12 mouse cellular contexts compared by ENCODE assay signal in genomic region chr10:58354561-58354960, GRCm38 (mm10). TPM values are rescaled to one million over a fixed set of nuclear protein-coding genes. Genes with fewer than 3 reads are reported as not detected.
DNase-seq lines count a peak whose midpoint lies in the region; ATAC-seq lines count a peak whose summit lies in the region.
"Had no signal": no experiment of that assay in that cellular context is flagged by ENCODE, and none has a peak within 500 bp of the region (broad histone marks: within the 10 kb centered on the region; RNA-seq: fewer than 3 reads in every experiment).

No protein-coding gene starts in this region.

- H3K9ac ChIP-seq in forebrain, embryonic 15.5 days (replicated peaks) = no peak overlapping the region
- no peak overlapping the region for H3K9ac ChIP-seq in forebrain, embryonic 12.5 days
- no peak overlapping the region for H3K9ac ChIP-seq in neural tube, embryonic 15.5 days (replicated peaks)
- no peak overlapping the region for H3K9ac ChIP-seq in intestine, embryonic 15.5 days
- H3K9ac ChIP-seq in stomach, embryonic 16.5 days (ENCODE audit: low read length) = no peak overlapping the region
- H3K9ac ChIP-seq: limb, embryonic 13.5 days had no signal

- no peak for ATAC-seq in forebrain, embryonic 15.5 days (replicated peaks)
- no peak for ATAC-seq in forebrain, embryonic 12.5 days (ENCODE audit: low FRiP score)
- no peak for ATAC-seq in neural tube, embryonic 15.5 days (ENCODE audit: low FRiP score)
- peak; percentile 61 for ATAC-seq in intestine, embryonic 15.5 days
- peak; percentile 25; the same call in 1 of the 2 replicates for ATAC-seq in stomach, embryonic 16.5 days (ENCODE audit: insufficient read depth, low FRiP score)

- no peak for DNase-seq in neural tube, embryonic 10.5 days (ENCODE audit: extremely low spot score, low spot score)
- no peak for DNase-seq in layer of hippocampus, postnatal 36 days
- no peak for DNase-seq in thymus, postnatal 25 days
- DNase-seq: adrenal gland, postnatal 36 days; kidney, adult 11 months had no signal

- H3K27ac ChIP-seq in forebrain, embryonic 15.5 days (replicated peaks) = 0 out of 2 replicates have a peak overlapping the region, but pooled peaks have one; percentile 8
- no peak overlapping the region for H3K27ac ChIP-seq in forebrain, embryonic 12.5 days
- 0 out of 2 replicates have a peak overlapping the region, but pooled peaks have one; percentile 60 for H3K27ac ChIP-seq in neural tube, embryonic 15.5 days (replicated peaks)
- 0 out of 2 replicates have a peak overlapping the region, but pooled peaks have one; percentile 38 for H3K27ac ChIP-seq in intestine, embryonic 15.5 days
- peak overlapping the region; percentile 21; the same call in 1 of the 2 replicates for H3K27ac ChIP-seq in stomach, embryonic 16.5 days (ENCODE audit: low read length)
- H3K27ac ChIP-seq: limb, embryonic 13.5 days had no signal

- no peaks in the 10 kb centered on the region for H3K4me1 ChIP-seq in forebrain, embryonic 15.5 days
- H3K4me1 ChIP-seq in forebrain, embryonic 12.5 days = no peaks in the 10 kb centered on the region
- no peaks in the 10 kb centered on the region for H3K4me1 ChIP-seq in neural tube, embryonic 15.5 days
- H3K4me1 ChIP-seq in intestine, embryonic 15.5 days (replicated peaks) = peaks cover 2% of the 10 kb centered on the region; the same call in 1 of the 2 replicates
- peaks cover 8% of the 10 kb centered on the region for H3K4me1 ChIP-seq in stomach, embryonic 16.5 days (ENCODE audit: control insufficient read depth, insufficient read depth, low read length)

- no peak overlapping the region for H3K4me2 ChIP-seq in forebrain, embryonic 15.5 days (replicated peaks)
- no peak overlapping the region for H3K4me2 ChIP-seq in forebrain, embryonic 12.5 days
- no peak overlapping the region for H3K4me2 ChIP-seq in neural tube, embryonic 15.5 days
- peak overlapping the region; percentile 12; the same call in 1 of the 2 replicates for H3K4me2 ChIP-seq in intestine, embryonic 15.5 days (replicated peaks)
- 0 out of 2 replicates have a peak overlapping the region, but pooled peaks have one; percentile 18 for H3K4me2 ChIP-seq in stomach, embryonic 16.5 days (ENCODE audit: low read depth, low read length)
- H3K4me2 ChIP-seq: limb, embryonic 13.5 days had no signal

- H3K9me3 ChIP-seq in forebrain, embryonic 15.5 days = no peaks in the 10 kb centered on the region
- no peaks in the 10 kb centered on the region for H3K9me3 ChIP-seq in forebrain, embryonic 12.5 days
- H3K9me3 ChIP-seq in neural tube, embryonic 15.5 days (replicated peaks) = no peaks in the 10 kb centered on the region
- no peaks in the 10 kb centered on the region for H3K9me3 ChIP-seq in intestine, embryonic 15.5 days
- no peaks in the 10 kb centered on the region for H3K9me3 ChIP-seq in stomach, embryonic 16.5 days (replicated peaks; ENCODE audit: control insufficient read depth, low read length)
- H3K9me3 ChIP-seq: limb, embryonic 13.5 days had no signal

- WGBS in forebrain, embryonic 15.5 days = 27% methylated on average over 3 of the region's 3 CpGs
- WGBS in forebrain, embryonic 12.5 days = 24% methylated on average over 3 of the region's 3 CpGs
- 6% methylated on average over 3 of the region's 3 CpGs for WGBS in neural tube, embryonic 15.5 days
- 37% methylated on average over 3 of the region's 3 CpGs for WGBS in intestine, embryonic 15.5 days
- WGBS in stomach, embryonic 16.5 days = 50% methylated on average over 3 of the region's 3 CpGs

- H3K36me3 ChIP-seq in forebrain, embryonic 15.5 days = no peaks in the 10 kb centered on the region
- no peaks in the 10 kb centered on the region; the same call in 1 of the 2 replicates for H3K36me3 ChIP-seq in forebrain, embryonic 12.5 days (replicated peaks)
- peaks cover 3% of the 10 kb centered on the region; the same call in 1 of the 2 replicates for H3K36me3 ChIP-seq in neural tube, embryonic 15.5 days
- H3K36me3 ChIP-seq in intestine, embryonic 15.5 days = no peaks in the 10 kb centered on the region
- no peaks in the 10 kb centered on the region for H3K36me3 ChIP-seq in stomach, embryonic 16.5 days (ENCODE audit: control insufficient read depth, insufficient read depth, low read length)

- no peaks in the 10 kb centered on the region for H3K27me3 ChIP-seq in forebrain, embryonic 15.5 days
- no peaks in the 10 kb centered on the region for H3K27me3 ChIP-seq in forebrain, embryonic 12.5 days
- H3K27me3 ChIP-seq in neural tube, embryonic 15.5 days (replicated peaks) = no peaks in the 10 kb centered on the region
- H3K27me3 ChIP-seq in intestine, embryonic 15.5 days (replicated peaks) = no peaks in the 10 kb centered on the region
- H3K27me3 ChIP-seq in stomach, embryonic 16.5 days (ENCODE audit: control insufficient read depth, insufficient read depth, low read length) = no peaks in the 10 kb centered on the region
- H3K27me3 ChIP-seq: limb, embryonic 13.5 days had no signal

- H3K4me3 ChIP-seq in forebrain, embryonic 15.5 days = no peak overlapping the region
- H3K4me3 ChIP-seq in forebrain, embryonic 12.5 days (replicated peaks) = no peak overlapping the region
- no peak overlapping the region for H3K4me3 ChIP-seq in neural tube, embryonic 15.5 days (replicated peaks)
- no peak overlapping the region for H3K4me3 ChIP-seq in intestine, embryonic 15.5 days (replicated peaks)
- no peak overlapping the region for H3K4me3 ChIP-seq in stomach, embryonic 16.5 days (replicated peaks; ENCODE audit: low read length)
- H3K4me3 ChIP-seq: erythroblast, embryonic 14.5 days; limb, embryonic 13.5 days had no signal

RNA-seq across cellular contexts. Expression of gene Lims1, which starts 31.3 kb away (rescaled TPM):
- polyA plus RNA-seq in forebrain, embryonic 15.5 days (2015; fragmentation: Nextera tagmentation; extraction: Ambion mirVana) = 65.3 and 70.1 TPM in 2 replicates
- 85.0 and 89.3 TPM in 2 replicates for polyA plus RNA-seq in forebrain, embryonic 12.5 days (2016; fragmentation: Nextera tagmentation; extraction: Ambion mirVana)
- 56.6 and 86.2 TPM in 2 replicates for polyA plus RNA-seq in neural tube, embryonic 15.5 days (2015; fragmentation: Nextera tagmentation; extraction: Ambion mirVana)
- 131 and 143 TPM in 2 replicates for polyA plus RNA-seq in intestine, embryonic 15.5 days (2015; fragmentation: Nextera tagmentation; extraction: Ambion mirVana)
- polyA plus RNA-seq in stomach, embryonic 16.5 days (2015; fragmentation: Nextera tagmentation; extraction: Ambion mirVana) = 136 and 161 TPM in 2 replicates
- total RNA-seq in layer of hippocampus, postnatal 36 days (2021) = 10 to 100 TPM; 23.3 to 24.4 TPM

Comparison
In these comparisons a context has a peak if more than half of its experiments do, and no peak if none do; other contexts are left out.
1. ATAC-seq: peak in intestine, embryonic 15.5 days (single experiment) and stomach, embryonic 16.5 days (single experiment); none in forebrain, embryonic 15.5 days (single experiment), forebrain, embryonic 12.5 days (single experiment) and neural tube, embryonic 15.5 days (single experiment).
2. H3K4me2 ChIP-seq: peak in intestine, embryonic 15.5 days (single experiment) and stomach, embryonic 16.5 days (single experiment); none in forebrain, embryonic 15.5 days (single experiment), forebrain, embryonic 12.5 days (single experiment) and neural tube, embryonic 15.5 days (single experiment).